In genomic region chr12:87442177-87443114, GRCm38 (mm10) we compare ENCODE assay signal across 8 mouse cellular contexts. TPM values are rescaled to one million over a fixed set of nuclear protein-coding genes. Genes with fewer than 3 reads are reported as not detected.
DNase-seq lines count a peak whose midpoint lies in the region; ATAC-seq and TF ChIP-seq lines count a peak whose summit lies in the region.

No protein-coding gene starts in this region.

- peak overlapping the region; percentile 87; the same call in 1 of the 2 replicates for H3K27ac ChIP-seq in layer of hippocampus, adult 2 months

- DNase-seq in layer of hippocampus, adult 2 months (ENCODE audit: low spot score in 2 of 2): no peak
- DNase-seq in layer of hippocampus, adult 9-10 months (ENCODE audit: low spot score): no peak
- peak; percentile 73 for DNase-seq in R1 (ENCODE audit: low read depth, low spot score)
- peak; percentile 49 for DNase-seq in forelimb bud, embryonic 11.5 days (ENCODE audit: low read depth, low spot score)
- DNase-seq in cerebellum, postnatal 14 days: no peak
- DNase-seq in gastrocnemius, postnatal 25 days: no peak

- TF ChIP-seq CTCF in layer of hippocampus, adult 2 months (conservative IDR thresholded peaks at IDR 0.05): no peak

- ATAC-seq in megakaryocyte progenitor cell, adult 5-6 weeks (replicated peaks; ENCODE audit: poor library complexity): peak; percentile 27; the same call in 1 of the 2 replicates
- no peak for ATAC-seq in frontal cortex, adult (ENCODE audit: low TSS enrichment)

- peak overlapping the region; percentile 98 for H3K4me3 ChIP-seq in layer of hippocampus, adult 2 months

RNA-seq across cellular contexts. Expression of gene Slirp, which starts 1.2 kb away (rescaled TPM):
- 100 to 1,000 TPM in 1 of 2 experiments, 10 to 100 TPM in 1; 92.6 to 101 TPM for total RNA-seq in layer of hippocampus, adult 2 months (2021)
- total RNA-seq in megakaryocyte progenitor cell, adult 5-6 weeks (2015): 111 and 120 TPM in 2 replicates
- 49.4 and 79.7 TPM in 2 replicates for total RNA-seq in megakaryocyte progenitor cell, adult 5-6 weeks (2017)
- total RNA-seq in gastrocnemius, postnatal 25 days (2021): 100 to 1,000 TPM; 135 to 140 TPM

RNA-seq across cellular contexts. Expression of gene Alkbh1, which starts 1.4 kb away (rescaled TPM):
- 10 to 100 TPM; 18.1 to 18.6 TPM for total RNA-seq in layer of hippocampus, adult 2 months (2021)
- total RNA-seq in megakaryocyte progenitor cell, adult 5-6 weeks (2015): 39.7 and 47.1 TPM in 2 replicates
- 57.2 and 82.5 TPM in 2 replicates for total RNA-seq in megakaryocyte progenitor cell, adult 5-6 weeks (2017)
- 1 to 10 TPM; 4.2 to 5.1 TPM for total RNA-seq in gastrocnemius, postnatal 25 days (2021)

RNA-seq across cellular contexts. Expression of gene Snw1, which starts 29.6 kb away (rescaled TPM):
- total RNA-seq in layer of hippocampus, adult 2 months (2021): 10 to 100 TPM; 61.3 to 69.2 TPM
- 54.8 and 56.1 TPM in 2 replicates for total RNA-seq in megakaryocyte progenitor cell, adult 5-6 weeks (2015)
- total RNA-seq in megakaryocyte progenitor cell, adult 5-6 weeks (2017): 173 and 192 TPM in 2 replicates
- total RNA-seq in gastrocnemius, postnatal 25 days (2021): 10 to 100 TPM; 38.1 to 43.6 TPM

RNA-seq across cellular contexts. Expression of gene Gm5788, which starts 52.1 kb away (rescaled TPM):
- total RNA-seq in layer of hippocampus, adult 2 months (2021): not detected
- total RNA-seq in megakaryocyte progenitor cell, adult 5-6 weeks (2015): not detected in 2 replicates
- not detected in 2 replicates for total RNA-seq in megakaryocyte progenitor cell, adult 5-6 weeks (2017)
- total RNA-seq in gastrocnemius, postnatal 25 days (2021): not detected

RNA-seq across cellular contexts. Expression of gene Sptlc2, which starts 54.3 kb away (rescaled TPM):
- total RNA-seq in layer of hippocampus, adult 2 months (2021): 10 to 100 TPM; 26.0 to 33.8 TPM
- total RNA-seq in megakaryocyte progenitor cell, adult 5-6 weeks (2015): 199 and 210 TPM in 2 replicates
- total RNA-seq in megakaryocyte progenitor cell, adult 5-6 weeks (2017): 128 and 138 TPM in 2 replicates
- total RNA-seq in gastrocnemius, postnatal 25 days (2021): 10 to 100 TPM; 10.3 to 11.4 TPM

Comparison
In these comparisons a context has a peak if more than half of its experiments do, and no peak if none do; other contexts are left out.
1. DNase-seq: peak in R1 (single experiment) and forelimb bud, embryonic 11.5 days (single experiment); none in layer of hippocampus, adult 2 months (0 of 2), layer of hippocampus, adult 9-10 months (single experiment), cerebellum, postnatal 14 days (0 of 2) and gastrocnemius, postnatal 25 days (single experiment).